Mouse (Mus musculus) hindbrain, embryonic 16.5 days (tissue): ENCODE data around the gene Nsun2. TPM values are rescaled to one million over a fixed set of nuclear protein-coding genes. Genes with fewer than 3 reads are reported as not detected.
A peak's percentile ranks its signal among the peaks of the same experiment; 100 is the strongest.
"Not testable (repeated sequence)": the region's sequence is repeated elsewhere in the genome, so short reads cannot be mapped to it uniquely, and the experiment has no call there.

ENCODE experiments used
- ATAC-seq: fragments of 200-750 bp; cut with Nextera tagmentation; 2 replicates; pipeline ENCODE4 v1.8.0; 2017; ENCODE audit warnings: moderate TSS enrichment, moderate library complexity
- H3K27ac ChIP-seq: fragments of 300-500 bp; sonication (generic); 2 replicates; pipeline ENCODE4 v1.5.1; 2014; ENCODE audit warnings: low read depth, mild to moderate bottlenecking, control low read depth, low read length, moderate library complexity
- H3K27me3 ChIP-seq: fragments of 300-500 bp; sonication (generic); replicated peaks from 2 replicates; pipeline ENCODE4 v1.6.1; 2014; ENCODE audit warnings: low read length; ENCODE audit not compliant: control insufficient read depth, insufficient read depth
- H3K36me3 ChIP-seq: fragments of 300-500 bp; sonication (generic); 2 replicates; pipeline ENCODE4 v1.6.1; 2014; ENCODE audit warnings: mild to moderate bottlenecking, low read length, moderate library complexity, mixed read lengths; ENCODE audit not compliant: control insufficient read depth, insufficient read depth
- H3K4me1 ChIP-seq: fragments of 300-500 bp; sonication (generic); 2 replicates; pipeline ENCODE4 v1.6.1; 2014; ENCODE audit warnings: low read depth, low read length; ENCODE audit not compliant: control insufficient read depth, insufficient read depth
- H3K4me2 ChIP-seq: fragments of 300-500 bp; sonication (generic); 2 replicates; pipeline ENCODE4 v1.6.1; 2014; ENCODE audit warnings: mild to moderate bottlenecking, low read length, control low read depth, moderate library complexity
- H3K4me3 ChIP-seq: fragments of 300-500 bp; sonication (generic); 2 replicates; pipeline ENCODE4 v1.5.1; 2014; ENCODE audit warnings: mild to moderate bottlenecking, low read length, control low read depth, moderate library complexity
- H3K9ac ChIP-seq: fragments of 300-500 bp; sonication (generic); 2 replicates; pipeline ENCODE4 v1.6.1; 2014; ENCODE audit warnings: low read depth, mild to moderate bottlenecking, control low read depth, low read length, moderate library complexity
- H3K9me3 ChIP-seq: fragments of 300-500 bp; sonication (generic); 2 replicates; pipeline ENCODE4 v1.6.1; 2014; ENCODE audit warnings: mild to moderate bottlenecking, low read length, moderate library complexity; ENCODE audit not compliant: control insufficient read depth
- WGBS: fragments of 180-500 bp; shearing (Covaris S2); extraction: QIAGEN DNeasy Blood & Tissue Kit; methylation state at CpG from one replicate; pipeline ENCODE4 v1.1.7; 2014; 5-methylcytosine and 5-hydroxymethylcytosine counted together
- polyA plus RNA-seq: library from polyadenylated mRNA; unstranded; fragments of >200 nt; fragmentation: Nextera tagmentation; extraction: Ambion mirVana; gene quantifications from 2 replicates; pipeline ENCODE4 v1.2.1, GENCODE M21; 2015

The Nsun2 gene
- polyA plus RNA-seq, 1 experiment from 2014 or later: 73.8 TPM

DNA sequence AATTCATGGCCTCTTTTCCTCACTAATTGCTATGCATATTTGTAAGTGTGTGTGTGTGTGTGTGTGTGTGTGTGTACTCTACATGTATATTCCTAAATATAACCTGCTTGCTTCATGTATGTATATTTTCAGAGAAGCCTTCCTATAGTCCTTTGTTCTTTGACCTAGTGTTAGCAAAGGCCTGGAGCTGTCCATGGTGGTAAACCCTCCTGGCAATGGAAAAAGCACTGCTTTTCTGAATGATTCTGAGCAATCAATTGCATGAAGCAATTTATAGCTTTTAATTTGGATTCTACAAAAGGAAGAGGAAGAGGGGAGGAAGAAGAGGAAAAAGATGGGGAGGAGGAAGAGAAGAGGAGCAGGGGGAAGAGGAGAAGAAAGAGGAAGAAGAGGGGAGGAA is 23.2 kb downstream of the Nsun2 start:
- no peak overlapping the region for H3K4me2 ChIP-seq
- no peak for ATAC-seq
- H3K9me3 ChIP-seq: no peaks in the 10 kb centered on the region
- H3K27ac ChIP-seq: no peak overlapping the region
- no peaks in the 10 kb centered on the region for H3K27me3 ChIP-seq
- H3K4me3 ChIP-seq: no peak overlapping the region
- no peak overlapping the region for H3K9ac ChIP-seq
- no peaks in the 10 kb centered on the region for H3K36me3 ChIP-seq
- H3K4me1 ChIP-seq: peaks cover 2% of the 10 kb centered on the region; the same call in 1 of the 2 replicates

- H3K27me3 ChIP-seq: no peaks in the 10 kb centered on the region
- H3K4me3 ChIP-seq: no peak overlapping the region
- WGBS: 55% methylated on average over 6 of the region's 6 CpGs
- H3K36me3 ChIP-seq: no peaks in the 10 kb centered on the region
- peak; percentile 52 for ATAC-seq
- H3K4me1 ChIP-seq: peaks cover 2% of the 10 kb centered on the region; the same call in 1 of the 2 replicates
- H3K4me2 ChIP-seq: no peak overlapping the region
- no peak overlapping the region for H3K27ac ChIP-seq
- H3K9me3 ChIP-seq: no peaks in the 10 kb centered on the region
- no peak overlapping the region for H3K9ac ChIP-seq
Observed at GRCm38 (mm10) chr13:69558098-69558660, 24.6 kb downstream of the Nsun2 start.

GRCm38 (mm10) chr13:69559291-69559961 is 25.9 kb downstream of the Nsun2 start:
- peak; percentile 68 for ATAC-seq
- no peak overlapping the region for H3K4me3 ChIP-seq
- H3K4me2 ChIP-seq: no peak overlapping the region
- no peak overlapping the region for H3K9ac ChIP-seq
- no peaks in the 10 kb centered on the region for H3K27me3 ChIP-seq
- peaks cover 2% of the 10 kb centered on the region; the same call in 1 of the 2 replicates for H3K4me1 ChIP-seq
- WGBS: 30% methylated on average over 13 of the region's 13 CpGs
- H3K36me3 ChIP-seq: no peaks in the 10 kb centered on the region
- no peak overlapping the region for H3K27ac ChIP-seq
- no peaks in the 10 kb centered on the region for H3K9me3 ChIP-seq

DNA sequence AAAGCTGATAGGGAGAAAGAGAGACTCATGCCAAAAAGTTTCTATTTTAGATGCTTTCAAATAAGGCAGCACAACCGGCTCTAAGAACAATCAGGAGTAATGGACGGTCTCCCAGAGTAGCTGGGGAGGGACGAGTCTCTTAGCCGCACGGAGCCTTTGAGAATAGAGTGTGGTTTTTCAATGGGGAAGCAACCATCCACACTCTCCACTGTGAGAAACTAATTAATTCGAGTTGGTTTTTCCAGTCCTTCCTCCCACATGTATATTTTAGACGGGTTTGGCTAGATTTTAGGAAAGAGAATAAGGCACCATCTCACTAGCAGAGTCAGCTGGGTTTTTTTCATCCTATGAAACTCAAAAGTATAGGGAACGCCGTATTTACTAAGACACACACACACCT is 28.5 kb downstream of the Nsun2 start:
- peaks cover 2% of the 10 kb centered on the region; the same call in 1 of the 2 replicates for H3K4me1 ChIP-seq
- H3K9me3 ChIP-seq: no peaks in the 10 kb centered on the region
- no peak overlapping the region for H3K4me3 ChIP-seq
- 77% methylated on average over 9 of the region's 9 CpGs for WGBS
- H3K36me3 ChIP-seq: no peaks in the 10 kb centered on the region
- H3K27ac ChIP-seq: no peak overlapping the region
- no peak overlapping the region for H3K9ac ChIP-seq
- no peak overlapping the region for H3K4me2 ChIP-seq
- ATAC-seq: no peak
- H3K27me3 ChIP-seq: no peaks in the 10 kb centered on the region

DNA sequence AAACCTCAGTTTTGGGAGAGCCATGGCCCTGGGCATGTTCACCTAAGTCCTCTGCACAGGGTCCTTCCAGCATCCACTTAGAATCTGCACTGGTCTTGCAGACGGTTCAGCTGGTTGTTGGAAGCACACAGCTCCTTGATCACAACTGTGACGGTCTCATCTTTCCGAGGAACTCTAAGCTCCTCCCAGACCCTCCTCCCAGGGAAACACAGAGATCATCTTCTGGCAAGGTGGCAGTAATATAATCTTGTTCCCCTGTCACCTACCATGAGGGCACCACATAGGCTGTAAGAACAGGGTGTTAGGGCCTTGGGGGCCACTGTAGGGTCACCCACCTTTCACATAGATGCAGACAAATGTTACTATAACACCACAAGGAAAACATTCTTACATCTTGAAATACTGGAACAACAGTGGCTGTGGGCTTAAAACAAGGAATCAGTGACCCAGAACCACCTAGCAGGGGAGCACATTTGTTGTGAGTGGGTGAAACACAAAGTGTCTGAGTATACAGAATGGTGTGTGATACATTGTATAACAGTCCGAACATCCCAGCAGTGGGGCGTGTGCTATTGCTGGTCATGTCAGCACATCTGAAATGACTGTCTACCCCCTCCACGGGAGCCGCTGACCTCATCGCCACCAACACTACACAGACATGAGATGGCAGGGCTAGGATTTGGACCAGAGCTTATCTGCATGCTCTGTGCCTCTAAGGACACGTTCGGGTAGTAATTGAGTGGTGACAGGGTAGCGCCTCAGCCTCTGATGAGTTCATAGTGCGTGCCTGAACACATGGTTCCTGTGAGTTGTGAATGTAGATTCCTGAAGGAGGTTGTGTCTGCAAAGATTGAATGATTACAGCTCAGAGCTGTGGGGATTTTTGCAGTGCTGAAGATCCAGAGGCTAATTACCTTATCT is 29.4 kb downstream of the Nsun2 start:
- WGBS: 72% methylated on average over 12 of the region's 12 CpGs
- Histone ChIP-seq H3K27me3 (no peaks in the 10 kb centered on the region), H3K9ac (no peak overlapping the region), H3K4me2 (no peak overlapping the region), H3K4me1 (peaks cover 2% of the 10 kb centered on the region; the same call in 1 of the 2 replicates), H3K4me3 (no peak overlapping the region), H3K9me3 (no peaks in the 10 kb centered on the region), H3K27ac (no peak overlapping the region), H3K36me3 (no peaks in the 10 kb centered on the region)
- no peak for ATAC-seq

- H3K36me3 ChIP-seq: no peaks in the 10 kb centered on the region
- H3K4me2 ChIP-seq: no peak overlapping the region
- no peaks in the 10 kb centered on the region for H3K27me3 ChIP-seq
- no peak overlapping the region for H3K9ac ChIP-seq
- ATAC-seq: no peak
- H3K4me3 ChIP-seq: no peak overlapping the region
- H3K9me3 ChIP-seq: no peaks in the 10 kb centered on the region
- no peak overlapping the region for H3K27ac ChIP-seq
- 84% methylated on average over 3 of the region's 3 CpGs for WGBS
- H3K4me1 ChIP-seq: peaks cover 2% of the 10 kb centered on the region; the same call in 1 of the 2 replicates
Observed at GRCm38 (mm10) chr13:69563905-69564304, 30.4 kb downstream of the Nsun2 start.

DNA sequence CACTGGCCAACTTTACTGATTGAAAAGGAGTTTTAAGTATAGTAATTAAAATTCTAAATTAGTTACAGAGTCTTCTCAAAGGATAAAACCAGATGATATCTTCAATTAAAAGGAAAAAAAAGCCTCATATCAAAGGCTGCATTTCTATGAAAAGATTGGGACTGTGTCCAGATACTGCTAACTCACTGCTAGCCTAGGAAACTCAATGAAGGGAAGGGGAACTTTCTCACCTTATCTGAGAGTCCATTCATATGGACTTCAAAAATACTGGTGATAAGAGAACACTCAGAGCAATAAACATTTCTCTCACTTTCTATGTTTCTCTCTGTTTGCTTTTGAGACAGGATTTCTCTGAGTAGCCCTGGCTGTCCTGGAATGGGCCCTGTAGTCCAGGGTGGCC is 31.0 kb downstream of the Nsun2 start:
- Histone ChIP-seq H3K27ac (no peak overlapping the region), H3K9me3 (no peaks in the 10 kb centered on the region), H3K9ac (no peak overlapping the region), H3K4me1 (0 out of 2 replicates have a peak, but pooled peaks cover 2% of the 10 kb centered on the region), H3K4me3 (no peak overlapping the region), H3K36me3 (no peaks in the 10 kb centered on the region), H3K4me2 (no peak overlapping the region), H3K27me3 (no peaks in the 10 kb centered on the region)
- no peak for ATAC-seq

- not testable (repeated sequence) for H3K4me1 ChIP-seq, H3K4me2 ChIP-seq, H3K27ac ChIP-seq, H3K4me3 ChIP-seq, H3K27me3 ChIP-seq, H3K9ac ChIP-seq, H3K36me3 ChIP-seq, ATAC-seq, H3K9me3 ChIP-seq
- WGBS: 89% methylated on average over 4 of the region's 4 CpGs
Observed at GRCm38 (mm10) chr13:69565401-69565800, 31.9 kb downstream of the Nsun2 start.

GRCm38 (mm10) chr13:69569201-69569600 is 35.7 kb downstream of the Nsun2 start:
- Histone ChIP-seq H3K27me3 (no peaks in the 10 kb centered on the region), H3K9me3 (no peaks in the 10 kb centered on the region), H3K9ac (no peak overlapping the region), H3K27ac (no peak overlapping the region), H3K36me3 (no peaks in the 10 kb centered on the region), H3K4me2 (no peak overlapping the region), H3K4me1 (no peaks in the 10 kb centered on the region), H3K4me3 (no peak overlapping the region)
- ATAC-seq: no peak; the same call in 1 of the 2 replicates
- 85% methylated on average over 9 of the region's 9 CpGs for WGBS
